Mouse (Mus musculus) gastrocnemius, postnatal 14 days (tissue): Measurements from ENCODE around the gene Fuk. TPM values are rescaled to one million over a fixed set of nuclear protein-coding genes. Genes with fewer than 3 reads are reported as not detected.

ENCODE experiments used
- DNase-seq: peaks from one replicate; pipeline ENCODE4 v3.0.0; 2021; ENCODE audit warnings: mixed read lengths
- intact Hi-C: fragments of 180-260 bp; cut with DNase I; formaldehyde crosslinking; loops from one replicate; pipeline ENCODE4 v1.15.1; 2025; ENCODE audit warnings: low total_unique reads
- total RNA-seq, 2 experiments: library from RNA; stranded (reverse); gene quantifications; 2 replicates each; pipeline ENCODE4 v1.2.3; 2021

Gene Fuk
- total RNA-seq, 2 experiments from 2014 or later, result 3.3 to 4.1 TPM

DNA sequence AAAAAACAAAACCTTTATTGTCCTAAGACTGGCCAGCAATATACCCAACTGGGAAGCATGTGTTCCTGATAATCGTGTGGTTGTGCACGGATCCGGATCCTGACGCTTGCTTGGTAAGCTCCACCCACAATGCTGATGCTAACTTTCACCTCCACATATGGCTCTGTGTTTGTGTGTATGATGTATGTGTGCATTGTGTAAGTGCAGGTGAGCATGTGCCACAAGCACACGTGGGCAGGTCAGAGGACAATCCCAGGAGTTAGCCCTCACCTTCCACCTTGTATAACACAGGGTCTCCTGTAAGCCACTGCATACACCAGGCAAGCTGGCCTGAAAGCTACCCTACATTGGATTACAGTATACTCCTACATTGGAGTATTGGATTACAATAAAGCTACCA is 59.1 kb downstream of the Fuk start:
- no peak for DNase-seq
- intact Hi-C loops, result loop anchor here (5.0 kb wide), 1 partner anchor 91 kb away; no protein-coding TSS in a partner anchor

DNA sequence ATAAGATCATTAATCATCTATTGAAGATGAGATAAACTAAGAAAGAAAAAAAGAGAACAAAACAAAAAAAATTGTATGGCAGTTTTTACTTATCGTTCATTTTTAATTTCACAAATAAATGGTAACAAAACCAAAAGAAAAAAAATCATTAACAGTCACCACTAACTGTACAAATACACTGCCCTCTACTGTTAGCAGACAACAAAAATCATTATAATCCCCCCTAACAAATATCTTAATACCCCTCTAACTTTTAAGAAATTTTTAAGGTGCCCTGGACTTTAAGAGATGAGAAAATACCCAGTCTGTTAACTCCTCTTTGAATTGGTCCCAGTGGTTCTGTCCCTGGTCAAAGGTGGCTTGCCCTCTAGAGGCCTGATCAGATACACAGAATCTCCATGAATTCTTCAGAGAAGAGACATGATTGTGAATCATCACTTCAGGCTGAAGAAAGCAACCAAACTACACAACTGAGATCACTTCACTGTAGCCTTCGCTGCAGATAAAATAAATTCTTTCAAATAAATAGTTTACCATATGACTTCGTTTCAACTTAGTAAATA is 60.2 kb downstream of the Fuk start:
- DNase-seq, result no peak
- intact Hi-C loops, result loop anchor here (5.0 kb wide), 1 partner anchor 90 kb away; no protein-coding TSS in a partner anchor

Other genes with a start within 250 kb of the Fuk start
- gene Mtss1l, start 181.0 kb downstream of the Fuk start, total RNA-seq, result 10 to 100 TPM; 44.3 to 47.6 TPM
- 10 to 100 TPM; 15.6 to 20.0 TPM for gene Il34, start 96.6 kb downstream of the Fuk start, total RNA-seq
- gene Cog4, start 55.9 kb downstream of the Fuk start, total RNA-seq, result 10 to 100 TPM; 38.9 to 44.1 TPM
- gene Sf3b3, start 55.7 kb downstream of the Fuk start, total RNA-seq, result 10 to 100 TPM; 24.2 to 29.3 TPM
- gene St3gal2, start 17.4 kb upstream of the Fuk start, total RNA-seq, result 10 to 100 TPM; 32.0 to 35.6 TPM
- gene Ddx19a, start 95.3 kb upstream of the Fuk start, total RNA-seq, result 10 to 100 TPM; 29.8 to 31.2 TPM
- 10 to 100 TPM in 1 of 2 experiments, 1 to 10 TPM in 1; 9.3 to 11.0 TPM for gene Ddx19b, start 129.3 kb upstream of the Fuk start, total RNA-seq
- 10 to 100 TPM; 46.3 to 53.3 TPM for gene Aars, start 130.7 kb upstream of the Fuk start, total RNA-seq
- not detected for gene Exosc6, start 153.9 kb upstream of the Fuk start, total RNA-seq
- under 1 TPM; 0.53 to 0.96 TPM for gene Clec18a, start 189.9 kb upstream of the Fuk start, total RNA-seq
- 10 to 100 TPM; 65.9 to 84.2 TPM for gene Pdpr, start 192.1 kb upstream of the Fuk start, total RNA-seq